Mouse (Mus musculus) stomach, postnatal 0 days (tissue): Measurements from ENCODE around the gene Chml.

Source experiments
- CTCF ChIP-seq: IDR thresholded peaks from 2 replicates; pipeline ENCODE4 v1.5.1; 2016; ENCODE audit warnings: antibody characterized with exemption, low read depth, mild to moderate bottlenecking, moderate library complexity
- EP300 ChIP-seq: optimal IDR thresholded peaks from 2 replicates; pipeline ENCODE3; 2016; ENCODE audit warnings: antibody characterized with exemption

DNA sequence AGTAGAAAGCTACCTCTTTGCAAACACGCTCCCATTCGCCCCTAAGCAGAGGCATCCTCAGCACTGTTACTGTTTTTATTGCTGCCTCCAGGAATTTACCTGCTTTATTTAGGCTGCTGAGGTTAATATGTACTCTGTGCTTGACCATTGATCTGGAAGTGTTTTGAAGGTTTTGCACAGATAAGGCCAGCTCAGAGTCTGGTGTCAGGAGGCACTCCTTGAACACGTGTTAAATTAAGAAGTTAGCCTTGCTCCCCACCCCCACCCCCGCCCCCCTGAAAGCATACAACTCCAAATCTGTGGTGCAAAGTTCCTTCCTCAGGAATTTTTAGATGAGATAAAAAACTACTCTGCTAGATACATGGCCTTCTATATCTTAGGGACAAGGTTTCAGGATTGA lies 8.4 kb upstream of the Chml start:
- no peak for TF ChIP-seq CTCF
- TF ChIP-seq EP300, result no peak
